Mouse (Mus musculus) ES-Bruce4 (cell line): ENCODE measurements around the gene Zc3hc1. TPM values are rescaled to one million over a fixed set of nuclear protein-coding genes. Genes with fewer than 3 reads are reported as not detected.

Experiments used
- H3K27ac ChIP-seq: 2 replicates; pipeline ENCODE4 v1.5.1; 2012; ENCODE audit warnings: low read length, inconsistent platforms; ENCODE audit not compliant: insufficient read depth
- H3K27me3 ChIP-seq: 2 replicates; pipeline ENCODE4 v1.6.1; 2012; ENCODE audit warnings: mild to moderate bottlenecking, low read length, inconsistent platforms; ENCODE audit not compliant: control insufficient read depth, poor library complexity, insufficient read depth, severe bottlenecking
- H3K36me3 ChIP-seq: 2 replicates; pipeline ENCODE4 v1.6.1; 2012; ENCODE audit warnings: inconsistent platforms, mild to moderate bottlenecking, low read length, moderate library complexity; ENCODE audit not compliant: control insufficient read depth, poor library complexity, insufficient read depth, severe bottlenecking
- H3K4me1 ChIP-seq: one replicate; pipeline ENCODE4 v1.8.1; 2011; ENCODE audit warnings: low read length; ENCODE audit not compliant: control insufficient read depth, insufficient read depth
- H3K4me3 ChIP-seq: 2 replicates; pipeline ENCODE4 v1.5.1; 2011; ENCODE audit warnings: low read depth, mild to moderate bottlenecking, low read length
- H3K9ac ChIP-seq: 2 replicates; pipeline ENCODE4 v1.6.1; 2012; ENCODE audit warnings: low read depth, mild to moderate bottlenecking, inconsistent platforms; ENCODE audit not compliant: poor library complexity, severe bottlenecking
- H3K9me3 ChIP-seq: replicated peaks from 2 replicates; pipeline ENCODE4 v1.6.1; 2012; ENCODE audit warnings: mild to moderate bottlenecking, low read length, inconsistent platforms; ENCODE audit not compliant: control insufficient read depth, poor library complexity, insufficient read depth, severe bottlenecking
- CTCF ChIP-seq: IDR thresholded peaks from one replicate; pipeline ENCODE4 v1.8.1; 2011; ENCODE audit warnings: low read depth, low read length
- EP300 ChIP-seq: IDR thresholded peaks from 2 replicates; pipeline ENCODE4 v1.6.1; 2011; ENCODE audit warnings: low read depth, low read length; ENCODE audit not compliant: insufficient read depth
- POLR2A ChIP-seq: IDR thresholded peaks from one replicate; pipeline ENCODE4 v1.8.1; 2011; ENCODE audit warnings: low read length; ENCODE audit not compliant: insufficient read depth
- polyA plus RNA-seq: library from polyadenylated mRNA; stranded (reverse); fragments of >200 nt; gene quantifications from 2 replicates; pipeline ENCODE4 v1.2.4, GENCODE M21; 2011; ENCODE audit warnings: low read depth; ENCODE audit not compliant: missing spikeins, insufficient read depth, insufficient read length

Zc3hc1 gene
- polyA plus RNA-seq, 1 experiment, result 76.3 TPM

DNA sequence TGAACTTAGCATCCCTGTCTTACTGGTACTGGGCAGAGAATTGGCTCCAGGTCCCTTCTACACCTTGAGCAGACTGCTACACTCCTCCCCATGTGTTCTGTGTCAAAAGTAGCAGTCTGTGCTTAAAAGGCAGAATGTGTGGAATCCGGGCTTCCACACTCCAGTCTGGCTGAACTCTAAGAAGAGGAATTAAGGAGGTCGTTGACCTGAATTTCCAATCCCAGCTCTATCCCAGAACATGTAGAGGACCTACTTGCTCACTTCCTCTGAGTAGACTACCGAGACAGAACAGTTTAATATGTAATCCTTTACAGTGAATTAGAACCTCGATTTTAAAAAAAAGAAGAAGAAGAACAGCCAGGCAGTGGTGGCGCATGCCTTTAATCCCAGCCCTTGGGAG lies 71.6 kb downstream of the Zc3hc1 start:
- Histone ChIP-seq H3K4me1 (peaks cover 6% of the 10 kb centered on the region), H3K4me3 (no peak overlapping the region), H3K27me3 (no peaks in the 10 kb centered on the region), H3K9me3 (no peaks in the 10 kb centered on the region), H3K36me3 (no peaks in the 10 kb centered on the region), H3K9ac (no peak overlapping the region), H3K27ac (no peak overlapping the region)
- no peak for TF ChIP-seq CTCF
- TF ChIP-seq EP300, result no peak
- no peak for TF ChIP-seq POLR2A

Other genes starting within 250 kb of the Zc3hc1 start
- 64.6 and 68.1 TPM in 2 replicates for gene Ube2h, start 86.5 kb downstream of the Zc3hc1 start, polyA plus RNA-seq
- 32.8 and 38.1 TPM in 2 replicates for gene Klhdc10, start 10.8 kb upstream of the Zc3hc1 start, polyA plus RNA-seq
- gene Tmem209, start 118.8 kb upstream of the Zc3hc1 start, polyA plus RNA-seq, result 126 and 130 TPM in 2 replicates
- not detected in 2 replicates for gene Ssmem1, start 118.8 kb upstream of the Zc3hc1 start, polyA plus RNA-seq
- gene Cpa2, start 150.6 kb upstream of the Zc3hc1 start, polyA plus RNA-seq, result 1.5 TPM in 1 of 2 replicates, not detected in the other
- gene Cpa4, start 177.3 kb upstream of the Zc3hc1 start, polyA plus RNA-seq, result not detected in 2 replicates
- not detected in 2 replicates for gene Cpa5, start 220.0 kb upstream of the Zc3hc1 start, polyA plus RNA-seq
- not detected in 2 replicates for gene Cpa1, start 248.2 kb upstream of the Zc3hc1 start, polyA plus RNA-seq